Mouse (Mus musculus) erythroblast, embryonic 14.5 days (primary cell): ENCODE data around the gene Atp2c2.

ENCODE experiments used
- GATA1 ChIP-seq: IDR thresholded peaks from 2 replicates; pipeline ENCODE4 v1.6.1; 2012; ENCODE audit warnings: low read length, inconsistent platforms, mixed read lengths
- TAL1 ChIP-seq: IDR thresholded peaks from 3 replicates; pipeline ENCODE4 v1.6.1; 2012; ENCODE audit warnings: low read length, inconsistent platforms, mixed read lengths

- TF ChIP-seq GATA1 (no peak), TAL1 (no peak)
Measured at GRCm38 (mm10) chr8:119663440-119663839, 36.4 kb upstream of the Atp2c2 start.
